23 mouse cellular contexts compared by ENCODE assay signal in genomic region chr1:84249772-84250338, GRCm38 (mm10).
A peak's percentile ranks its signal among the peaks of the same experiment; 100 is the strongest.
DNase-seq lines count a peak whose midpoint lies in the region; ATAC-seq and TF ChIP-seq lines count a peak whose summit lies in the region.
"Had no signal": no experiment of that assay in that cellular context is flagged by ENCODE, and none has a peak within 500 bp of the region (broad histone marks: within the 10 kb centered on the region; RNA-seq: fewer than 3 reads in every experiment).

No protein-coding gene starts in this region.

- 39% methylated on average over 6 of the region's 6 CpGs for WGBS in midbrain, embryonic 14.5 days
- 42% methylated on average over 6 of the region's 6 CpGs for WGBS in midbrain, postnatal 0 days
- WGBS in forebrain, postnatal 0 days, result 20% methylated on average over 6 of the region's 6 CpGs

- no peak for ATAC-seq in midbrain, embryonic 14.5 days (ENCODE audit: low FRiP score, low TSS enrichment)
- no peak for ATAC-seq in midbrain, postnatal 0 days (ENCODE audit: low FRiP score)
- ATAC-seq in forebrain, postnatal 0 days, result peak; percentile 76
- no peak for ATAC-seq in activated CD4-positive, CD25-positive, alpha-beta regulatory T cell, adult 4 months
- ATAC-seq: inflammation-experienced regulatory T-cells, adult 6 months had no signal

- H3K27ac ChIP-seq in midbrain, embryonic 14.5 days (replicated peaks; ENCODE audit: low read depth, low read length), result no peak overlapping the region
- H3K27ac ChIP-seq in midbrain, postnatal 0 days (ENCODE audit: low read depth, low read length), result no peak overlapping the region
- H3K27ac ChIP-seq in forebrain, postnatal 0 days (ENCODE audit: low read depth, low read length), result no peak overlapping the region
- H3K27ac ChIP-seq: embryonic facial prominence, embryonic 12.5 days; heart, embryonic 10.5 days; limb, embryonic 13.5 days; liver, embryonic 13.5 days; stomach, embryonic 15.5 days had no signal

- no peaks in the 10 kb centered on the region for H3K9me3 ChIP-seq in midbrain, embryonic 14.5 days (ENCODE audit: control insufficient read depth, low read length)
- H3K9me3 ChIP-seq in midbrain, postnatal 0 days (ENCODE audit: low read length), result no peaks in the 10 kb centered on the region
- H3K9me3 ChIP-seq in forebrain, postnatal 0 days (ENCODE audit: low read length), result no peaks in the 10 kb centered on the region
- H3K9me3 ChIP-seq: embryonic facial prominence, embryonic 12.5 days; limb, embryonic 13.5 days; liver, embryonic 13.5 days; stomach, embryonic 15.5 days had no signal

- no peak overlapping the region for H3K4me2 ChIP-seq in midbrain, embryonic 14.5 days (ENCODE audit: low read length)
- H3K4me2 ChIP-seq in midbrain, postnatal 0 days (ENCODE audit: low read depth, low read length, poor library complexity, severe bottlenecking), result no peak overlapping the region
- H3K4me2 ChIP-seq in forebrain, postnatal 0 days (ENCODE audit: low read depth), result no peak overlapping the region
- H3K4me2 ChIP-seq: embryonic facial prominence, embryonic 12.5 days; limb, embryonic 13.5 days; liver, embryonic 13.5 days; lung, embryonic 14.5 days; stomach, embryonic 15.5 days had no signal

- DNase-seq in heart, adult 11 months, result peak; percentile 66
- no peak for DNase-seq in heart, postnatal 4 days
- DNase-seq in midbrain, embryonic 14.5 days, result peak; percentile 40
- no peak for DNase-seq in midbrain, postnatal 0 days (ENCODE audit: low spot score)
- peak; percentile 16 for DNase-seq in forebrain, postnatal 0 days
- DNase-seq in MN1 (ENCODE audit: low spot score), result no peak
- DNase-seq in gastrocnemius, postnatal 25 days, result no peak
- DNase-seq: cerebellum, adult 11 months; cerebellum, postnatal 10 days; gastrocnemius, postnatal 36 days; kidney, postnatal 36 days; liver, embryonic 13.5 days; lung, embryonic 14.5 days; lung, postnatal 36 days; thymus, adult 2 months had no signal

- no peaks in the 10 kb centered on the region for H3K36me3 ChIP-seq in midbrain, embryonic 14.5 days (ENCODE audit: control insufficient read depth, insufficient read depth, low read length)
- H3K36me3 ChIP-seq in midbrain, postnatal 0 days (ENCODE audit: insufficient read depth, low read length), result no peaks in the 10 kb centered on the region
- H3K36me3 ChIP-seq in forebrain, postnatal 0 days (ENCODE audit: insufficient read depth), result no peaks in the 10 kb centered on the region
- H3K36me3 ChIP-seq: embryonic facial prominence, embryonic 12.5 days; heart, embryonic 10.5 days; limb, embryonic 13.5 days; liver, embryonic 13.5 days; stomach, embryonic 15.5 days had no signal

- H3K9ac ChIP-seq in midbrain, embryonic 14.5 days (replicated peaks; ENCODE audit: low read length), result no peak overlapping the region
- H3K9ac ChIP-seq in midbrain, postnatal 0 days (replicated peaks; ENCODE audit: low read length, poor library complexity, severe bottlenecking), result no peak overlapping the region
- no peak overlapping the region for H3K9ac ChIP-seq in forebrain, postnatal 0 days
- H3K9ac ChIP-seq: embryonic facial prominence, embryonic 12.5 days; limb, embryonic 13.5 days; liver, embryonic 13.5 days; lung, embryonic 14.5 days; stomach, embryonic 15.5 days had no signal

- no peak for TF ChIP-seq CTCF in midbrain, postnatal 0 days (IDR thresholded peaks at IDR 0.05)
- no peak for TF ChIP-seq CTCF in forebrain, postnatal 0 days (IDR thresholded peaks at IDR 0.05; ENCODE audit: low read depth)

- H3K27me3 ChIP-seq in midbrain, embryonic 14.5 days (ENCODE audit: control insufficient read depth, insufficient read depth, low read length), result no peaks in the 10 kb centered on the region
- H3K27me3 ChIP-seq in midbrain, postnatal 0 days (ENCODE audit: insufficient read depth, low read length), result no peaks in the 10 kb centered on the region
- no peaks in the 10 kb centered on the region for H3K27me3 ChIP-seq in forebrain, postnatal 0 days (ENCODE audit: insufficient read depth, low read length)
- H3K27me3 ChIP-seq: CH12.LX; embryonic facial prominence, embryonic 12.5 days; limb, embryonic 13.5 days; liver, embryonic 13.5 days; stomach, embryonic 15.5 days had no signal

- no peak overlapping the region for H3K4me3 ChIP-seq in midbrain, embryonic 14.5 days (replicated peaks; ENCODE audit: low read depth, low read length)
- no peak overlapping the region for H3K4me3 ChIP-seq in midbrain, postnatal 0 days (ENCODE audit: low read depth, low read length)
- no peak overlapping the region for H3K4me3 ChIP-seq in forebrain, postnatal 0 days (ENCODE audit: low read depth, low read length)
- H3K4me3 ChIP-seq: embryonic facial prominence, embryonic 12.5 days; erythroblast, embryonic 14.5 days; heart, embryonic 10.5 days; limb, embryonic 13.5 days; liver, embryonic 13.5 days; stomach, embryonic 15.5 days had no signal

- H3K4me1 ChIP-seq in midbrain, embryonic 14.5 days (ENCODE audit: control insufficient read depth, insufficient read depth, low read length), result peaks cover 12% of the 10 kb centered on the region; the same call in 1 of the 2 replicates
- no peaks in the 10 kb centered on the region for H3K4me1 ChIP-seq in midbrain, postnatal 0 days (ENCODE audit: insufficient read depth, low read length)
- peaks cover 8% of the 10 kb centered on the region for H3K4me1 ChIP-seq in forebrain, postnatal 0 days (ENCODE audit: insufficient read depth)
- H3K4me1 ChIP-seq: embryonic facial prominence, embryonic 12.5 days; heart, embryonic 10.5 days; stomach, embryonic 15.5 days had no signal

Comparison
In these comparisons a context has a peak if more than half of its experiments do, and no peak if none do; other contexts are left out.
1. DNase-seq: peak in heart, adult 11 months (single experiment), midbrain, embryonic 14.5 days (single experiment) and forebrain, postnatal 0 days (single experiment); none in heart, postnatal 4 days (single experiment), midbrain, postnatal 0 days (single experiment), MN1 (single experiment) and gastrocnemius, postnatal 25 days (single experiment).